Mouse (Mus musculus): ENCODE results near the gene Znrf4.

Gene Znrf4

GRCm38 (mm10) chr17:56487441-56487888 lies 24.8 kb downstream of the Znrf4 start:
- no peak for DNase-seq

- DNase-seq, result no peak
These were observed 26.3 kb downstream of the Znrf4 start for GRCm38 (mm10) chr17:56485926-56486325.

- no peak for DNase-seq
These were observed 27.1 kb downstream of the Znrf4 start for GRCm38 (mm10) chr17:56485118-56485517.

- no peak for DNase-seq
These were observed 29.6 kb downstream of the Znrf4 start for GRCm38 (mm10) chr17:56482671-56483070.

GRCm38 (mm10) chr17:56479358-56479757 lies 32.9 kb downstream of the Znrf4 start:
- DNase-seq, result peak; percentile 72

GRCm38 (mm10) chr17:56478191-56478611 lies 34.0 kb downstream of the Znrf4 start:
- no peak for DNase-seq

GRCm38 (mm10) chr17:56477191-56477818 lies 34.9 kb downstream of the Znrf4 start:
- DNase-seq, result peak; percentile 47

GRCm38 (mm10) chr17:56476402-56476752 lies 35.9 kb downstream of the Znrf4 start, which contains the start of gene Ptprs:
Gene Ptprs (minus strand): TSS chr17:56476483.
- DNase-seq, result peak; percentile 98

- DNase-seq, result peak; percentile 83
These were observed 36.4 kb downstream of the Znrf4 start for GRCm38 (mm10) chr17:56475584-56476401.

GRCm38 (mm10) chr17:56474831-56475581 lies 37.2 kb downstream of the Znrf4 start:
- peak; percentile 65 for DNase-seq

GRCm38 (mm10) chr17:56474311-56474830 lies 37.9 kb downstream of the Znrf4 start:
- DNase-seq, result peak; percentile 67

- DNase-seq, result no peak
These were observed 38.7 kb downstream of the Znrf4 start for GRCm38 (mm10) chr17:56473611-56473905.

GRCm38 (mm10) chr17:56472733-56473610 lies 39.3 kb downstream of the Znrf4 start:
- peak; percentile 75 for DNase-seq

- no peak for DNase-seq
These were observed 40.1 kb downstream of the Znrf4 start for GRCm38 (mm10) chr17:56472121-56472520.

- no peak for DNase-seq
These were observed 41.1 kb downstream of the Znrf4 start for GRCm38 (mm10) chr17:56471136-56471535.

GRCm38 (mm10) chr17:56470571-56470970 lies 41.7 kb downstream of the Znrf4 start:
- DNase-seq, result peak; percentile 68

- no peak for DNase-seq
These were observed 42.2 kb downstream of the Znrf4 start for GRCm38 (mm10) chr17:56470001-56470436.

- no peak for DNase-seq
These were observed 43.0 kb downstream of the Znrf4 start for GRCm38 (mm10) chr17:56469275-56469674.

GRCm38 (mm10) chr17:56468870-56469269 lies 43.4 kb downstream of the Znrf4 start:
- peak; percentile 52 for DNase-seq

GRCm38 (mm10) chr17:56468380-56468779 lies 43.9 kb downstream of the Znrf4 start:
- no peak for DNase-seq

- DNase-seq, result peak; percentile 64
These were observed 44.8 kb downstream of the Znrf4 start for GRCm38 (mm10) chr17:56467456-56467884.

GRCm38 (mm10) chr17:56466747-56467146 lies 45.5 kb downstream of the Znrf4 start:
- DNase-seq, result no peak

Measured in cerebellum, adult 11-12 months (tissue).